Mouse (Mus musculus): ENCODE data around the gene Pex6. TPM values are rescaled to one million over a fixed set of nuclear protein-coding genes. Genes with fewer than 3 reads are reported as not detected.

Gene Pex6
- polyA plus RNA-seq, 1 experiment from 2014 or later, result 18.8 TPM

- Histone ChIP-seq H3K9me3 (ENCODE audit: control insufficient read depth, low read depth, low read length) (no peaks in the 10 kb centered on the region), H3K9ac (replicated peaks; ENCODE audit: low read depth, low read length) (no peak overlapping the region; the same call in 1 of the 2 replicates), H3K4me3 (ENCODE audit: low read depth, low read length) (peak overlapping the region; percentile 89; the same call in 1 of the 2 replicates), H3K27me3 (ENCODE audit: control insufficient read depth, insufficient read depth, low read length) (no peaks in the 10 kb centered on the region), H3K4me2 (replicated peaks; ENCODE audit: low read depth, low read length) (peak overlapping the region; percentile 53), H3K36me3 (ENCODE audit: control insufficient read depth, insufficient read depth, low read length) (peaks cover 40% of the 10 kb centered on the region), H3K27ac (ENCODE audit: low read length) (no peak overlapping the region), H3K4me1 (ENCODE audit: control insufficient read depth, insufficient read depth, low read length) (peaks cover 34% of the 10 kb centered on the region)
- ATAC-seq (ENCODE audit: insufficient number of reproducible peaks, insufficient read depth, low FRiP score, low read depth), result no peak
- 18% methylated on average over 9 of the region's 9 CpGs for WGBS
These were observed 32.4 kb upstream of the Pex6 start for GRCm38 (mm10) chr17:46678911-46679310.

- H3K9me3 ChIP-seq (ENCODE audit: control insufficient read depth, low read depth, low read length), result no peaks in the 10 kb centered on the region
- H3K4me1 ChIP-seq (ENCODE audit: control insufficient read depth, insufficient read depth, low read length), result peaks cover 25% of the 10 kb centered on the region
- H3K4me3 ChIP-seq (ENCODE audit: low read depth, low read length), result peak overlapping the region; percentile 89
- no peaks in the 10 kb centered on the region for H3K27me3 ChIP-seq (ENCODE audit: control insufficient read depth, insufficient read depth, low read length)
- ATAC-seq (ENCODE audit: insufficient number of reproducible peaks, insufficient read depth, low FRiP score, low read depth), result no peak; the same call in 1 of the 2 replicates
- peak overlapping the region; percentile 53 for H3K4me2 ChIP-seq (replicated peaks; ENCODE audit: low read depth, low read length)
- peak overlapping the region; percentile 64 for H3K9ac ChIP-seq (replicated peaks; ENCODE audit: low read depth, low read length)
- H3K36me3 ChIP-seq (ENCODE audit: control insufficient read depth, insufficient read depth, low read length), result peaks cover 49% of the 10 kb centered on the region
- WGBS, result under 1% methylated on average over 34 of the region's 34 CpGs
- H3K27ac ChIP-seq (ENCODE audit: low read length), result peak overlapping the region; percentile 89
These were observed 31.2 kb upstream of the Pex6 start for GRCm38 (mm10) chr17:46679843-46680759.

GRCm38 (mm10) chr17:46680760-46681373, 30.4 kb upstream of the Pex6 start, which contains the start of gene Klhdc3:
TSS of gene Klhdc3 (minus strand) at chr17:46680914.
- H3K36me3 ChIP-seq (ENCODE audit: control insufficient read depth, insufficient read depth, low read length), result peaks cover 53% of the 10 kb centered on the region
- no peaks in the 10 kb centered on the region for H3K27me3 ChIP-seq (ENCODE audit: control insufficient read depth, insufficient read depth, low read length)
- peak within 1 kb of the TSS; percentile 92 for H3K4me2 ChIP-seq (replicated peaks; ENCODE audit: low read depth, low read length)
- peaks cover 24% of the 10 kb centered on the region for H3K4me1 ChIP-seq (ENCODE audit: control insufficient read depth, insufficient read depth, low read length)
- H3K9ac ChIP-seq (replicated peaks; ENCODE audit: low read depth, low read length), result peak within 1 kb of the TSS; percentile 64
- under 1% methylated on average over 49 of the region's 49 CpGs for WGBS
- ATAC-seq (ENCODE audit: insufficient number of reproducible peaks, insufficient read depth, low FRiP score, low read depth), result peak; percentile 98
- H3K27ac ChIP-seq (ENCODE audit: low read length), result peak within 1 kb of the TSS; percentile 89
- H3K9me3 ChIP-seq (ENCODE audit: control insufficient read depth, low read depth, low read length), result no peaks in the 10 kb centered on the region
- peak within 1 kb of the TSS; percentile 89 for H3K4me3 ChIP-seq (ENCODE audit: low read depth, low read length)

- Histone ChIP-seq H3K27me3 (ENCODE audit: control insufficient read depth, insufficient read depth, low read length) (no peaks in the 10 kb centered on the region), H3K36me3 (ENCODE audit: control insufficient read depth, insufficient read depth, low read length) (peaks cover 53% of the 10 kb centered on the region), H3K4me2 (replicated peaks; ENCODE audit: low read depth, low read length) (peak overlapping the region; percentile 92), H3K9me3 (ENCODE audit: control insufficient read depth, low read depth, low read length) (no peaks in the 10 kb centered on the region), H3K4me3 (ENCODE audit: low read depth, low read length) (peak overlapping the region; percentile 89), H3K4me1 (ENCODE audit: control insufficient read depth, insufficient read depth, low read length) (peaks cover 24% of the 10 kb centered on the region), H3K27ac (ENCODE audit: low read length) (no peak overlapping the region; the same call in 1 of the 2 replicates), H3K9ac (replicated peaks; ENCODE audit: low read depth, low read length) (peak overlapping the region; percentile 50)
- ATAC-seq (ENCODE audit: insufficient number of reproducible peaks, insufficient read depth, low FRiP score, low read depth), result no peak
- 24% methylated on average over 12 of the region's 12 CpGs for WGBS
These were observed 29.7 kb upstream of the Pex6 start for GRCm38 (mm10) chr17:46681466-46682118.

GRCm38 (mm10) chr17:46682654-46683389, 28.4 kb upstream of the Pex6 start:
- peaks cover 53% of the 10 kb centered on the region for H3K36me3 ChIP-seq (ENCODE audit: control insufficient read depth, insufficient read depth, low read length)
- ATAC-seq (ENCODE audit: insufficient number of reproducible peaks, insufficient read depth, low FRiP score, low read depth), result no peak

GRCm38 (mm10) chr17:46685913-46686312, 25.4 kb upstream of the Pex6 start:
- H3K9me3 ChIP-seq (ENCODE audit: control insufficient read depth, low read depth, low read length), result no peaks in the 10 kb centered on the region
- ATAC-seq (ENCODE audit: insufficient number of reproducible peaks, insufficient read depth, low FRiP score, low read depth), result no peak
- no peak overlapping the region for H3K4me2 ChIP-seq (replicated peaks; ENCODE audit: low read depth, low read length)
- no peak overlapping the region for H3K9ac ChIP-seq (replicated peaks; ENCODE audit: low read depth, low read length)
- peaks cover 53% of the 10 kb centered on the region for H3K36me3 ChIP-seq (ENCODE audit: control insufficient read depth, insufficient read depth, low read length)
- no peak overlapping the region for H3K27ac ChIP-seq (ENCODE audit: low read length)
- no peaks in the 10 kb centered on the region for H3K27me3 ChIP-seq (ENCODE audit: control insufficient read depth, insufficient read depth, low read length)
- peaks cover 9% of the 10 kb centered on the region; the same call in 1 of the 2 replicates for H3K4me1 ChIP-seq (ENCODE audit: control insufficient read depth, insufficient read depth, low read length)
- WGBS, result 88% methylated on average over 6 of the region's 6 CpGs
- no peak overlapping the region for H3K4me3 ChIP-seq (ENCODE audit: low read depth, low read length)

More at GRCm38 (mm10) chr17:46682654-46683389, 28.4 kb upstream of the Pex6 start:
- no peak overlapping the region for H3K27ac ChIP-seq (ENCODE audit: low read length)
- no peaks in the 10 kb centered on the region for H3K9me3 ChIP-seq (ENCODE audit: control insufficient read depth, low read depth, low read length)
- no peak overlapping the region for H3K4me3 ChIP-seq (ENCODE audit: low read depth, low read length)
- peaks cover 24% of the 10 kb centered on the region for H3K4me1 ChIP-seq (ENCODE audit: control insufficient read depth, insufficient read depth, low read length)
- WGBS, result 82% methylated on average over 15 of the region's 16 CpGs
- no peak overlapping the region for H3K9ac ChIP-seq (replicated peaks; ENCODE audit: low read depth, low read length)
- H3K4me2 ChIP-seq (replicated peaks; ENCODE audit: low read depth, low read length), result no peak overlapping the region
- H3K27me3 ChIP-seq (ENCODE audit: control insufficient read depth, insufficient read depth, low read length), result no peaks in the 10 kb centered on the region

GRCm38 (mm10) chr17:46690665-46691064, 20.6 kb upstream of the Pex6 start:
- no peak for ATAC-seq (ENCODE audit: insufficient number of reproducible peaks, insufficient read depth, low FRiP score, low read depth)
- H3K4me1 ChIP-seq (ENCODE audit: control insufficient read depth, insufficient read depth, low read length), result no peaks in the 10 kb centered on the region

More at GRCm38 (mm10) chr17:46690665-46691064, 20.6 kb upstream of the Pex6 start:
- WGBS, result 90% methylated on average over 12 of the region's 12 CpGs
- H3K27ac ChIP-seq (ENCODE audit: low read length), result no peak overlapping the region
- no peak overlapping the region for H3K4me3 ChIP-seq (ENCODE audit: low read depth, low read length)
- H3K36me3 ChIP-seq (ENCODE audit: control insufficient read depth, insufficient read depth, low read length), result peaks cover 22% of the 10 kb centered on the region
- no peak overlapping the region for H3K9ac ChIP-seq (replicated peaks; ENCODE audit: low read depth, low read length)
- no peak overlapping the region for H3K4me2 ChIP-seq (replicated peaks; ENCODE audit: low read depth, low read length)
- H3K27me3 ChIP-seq (ENCODE audit: control insufficient read depth, insufficient read depth, low read length), result no peaks in the 10 kb centered on the region
- H3K9me3 ChIP-seq (ENCODE audit: control insufficient read depth, low read depth, low read length), result no peaks in the 10 kb centered on the region
